Mouse (Mus musculus) lung, adult 2 months (tissue): ENCODE data around the gene Slfn9.

ENCODE experiments used
- CTCF ChIP-seq: fragments of 200-500 bp; IDR thresholded peaks from 2 replicates; pipeline ENCODE4 v1.5.1; 2011; ENCODE audit warnings: mild to moderate bottlenecking, low read length, control low read depth; ENCODE audit not compliant: insufficient read depth
- POLR2A ChIP-seq: fragments of 200-500 bp; IDR thresholded peaks from 2 replicates; pipeline ENCODE4 v1.6.1; 2011; ENCODE audit warnings: low read depth, mild to moderate bottlenecking, control low read depth, low read length, borderline replicate concordance; ENCODE audit errors: extremely low read depth

DNA sequence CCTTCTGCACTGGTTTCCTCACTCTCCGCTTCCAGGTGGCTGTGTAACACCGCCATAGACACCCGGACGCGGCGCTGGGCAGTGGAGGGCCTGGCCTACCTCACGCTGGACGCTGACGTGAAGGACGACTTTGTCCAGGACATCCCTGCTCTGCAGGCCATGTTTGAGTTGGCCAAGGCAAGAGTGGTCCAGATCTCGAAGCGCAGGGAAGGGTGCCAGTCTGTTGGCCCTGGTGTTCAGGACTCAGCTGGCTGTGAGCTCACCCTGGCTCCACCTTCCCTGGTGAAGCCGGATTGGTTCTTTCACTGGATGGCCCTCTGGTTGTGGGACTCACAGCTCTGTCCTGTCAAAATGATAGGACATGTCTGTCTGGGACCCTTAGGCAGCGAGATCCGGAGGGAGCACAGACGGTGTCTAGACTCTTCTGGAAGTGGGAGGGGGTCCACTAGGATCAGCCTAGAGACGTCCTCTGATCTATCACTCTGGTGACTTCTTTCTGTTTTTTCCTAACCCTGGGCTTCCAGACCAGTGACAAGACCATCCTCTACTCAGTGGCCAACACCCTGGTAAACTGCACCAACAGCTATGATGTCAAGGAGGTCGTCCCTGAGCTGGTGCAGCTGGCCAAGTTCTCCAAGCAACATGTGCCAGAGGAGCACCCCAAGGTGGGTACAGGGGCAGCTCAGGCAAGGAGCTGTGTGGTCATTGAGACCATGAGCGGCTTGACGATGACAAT is 62.6 kb downstream of the Slfn9 start:
- TF ChIP-seq CTCF = no peak
- no peak for TF ChIP-seq POLR2A
